Mouse (Mus musculus) CH12.LX (cell line): ENCODE results near the gene Prrg2. TPM values are rescaled to one million over a fixed set of nuclear protein-coding genes. Genes with fewer than 3 reads are reported as not detected.
A peak's percentile ranks its signal among the peaks of the same experiment; 100 is the strongest.
"Not testable (repeated sequence)": the region's sequence is repeated elsewhere in the genome, so short reads cannot be mapped to it uniquely, and the experiment has no call there.

Experiments used
- DNase-seq: peaks from one replicate; pipeline ENCODE4 v3.0.0-alpha.2; 2013; ENCODE audit errors: extremely low read depth
- H3K27ac ChIP-seq: 2 replicates; pipeline ENCODE4 v1.5.1; 2012; ENCODE audit warnings: low read depth, mild to moderate bottlenecking, control low read depth, moderate library complexity; ENCODE audit not compliant: insufficient read depth
- H3K27me3 ChIP-seq: replicated peaks from 2 replicates; pipeline ENCODE3; 2012; ENCODE audit warnings: inconsistent platforms
- H3K36me3 ChIP-seq, 2 experiments: replicated peaks in 1 of 2; 2 replicates each; pipeline versions ENCODE3 to v1.6.1; 2012; ENCODE audit warnings: inconsistent platforms in 1 of 2, low read length in 1 of 2, mild to moderate bottlenecking in 1 of 2, mixed read lengths in 1 of 2, moderate library complexity in 1 of 2; ENCODE audit not compliant: control insufficient read depth in 1 of 2, insufficient read depth in 1 of 2
- H3K4me1 ChIP-seq, 2 experiments: 2 replicates each; pipeline ENCODE4 v1.6.1; 2012; ENCODE audit warnings: inconsistent platforms in 1 of 2, moderate library complexity in 1 of 2; ENCODE audit not compliant: insufficient read depth in 2 of 2, control insufficient read depth in 1 of 2
- H3K4me2 ChIP-seq: 2 replicates; pipeline ENCODE4 v1.6.1; 2012; ENCODE audit warnings: low read depth, mild to moderate bottlenecking, control low read depth; ENCODE audit not compliant: poor library complexity, insufficient read depth, severe bottlenecking
- H3K4me3 ChIP-seq, 3 experiments: fragments of 150-350 bp in 1 of 3; sonication (generic) in 1 of 3; replicated peaks in 1 of 3; 2 replicates each; pipeline versions ENCODE3 to v1.5.1; 2011 to 2012; ENCODE audit warnings: low read depth in 2 of 3, low read length in 2 of 3, mild to moderate bottlenecking in 2 of 3, moderate library complexity in 2 of 3, control low read depth in 1 of 3, improper control_type of control experiment in 1 of 3, inconsistent platforms in 1 of 3, mixed read lengths in 1 of 3; ENCODE audit not compliant: poor library complexity in 1 of 3
- H3K79me2 ChIP-seq: replicated peaks from 2 replicates; pipeline ENCODE4 v1.6.1; 2012; ENCODE audit warnings: mild to moderate bottlenecking, moderate library complexity; ENCODE audit not compliant: control insufficient read depth, poor library complexity, insufficient read depth, severe bottlenecking; ENCODE audit errors: extremely low read depth
- H3K9ac ChIP-seq: 2 replicates; pipeline ENCODE4 v1.6.1; 2012; ENCODE audit warnings: low read depth, mild to moderate bottlenecking, control low read depth, moderate library complexity; ENCODE audit not compliant: insufficient read depth
- H3K9me3 ChIP-seq: replicated peaks from 2 replicates; pipeline ENCODE3; 2012; ENCODE audit warnings: low read length, inconsistent platforms, mixed read lengths
- BHLHE40 ChIP-seq: IDR thresholded peaks from 2 replicates; pipeline ENCODE4 v1.6.1; 2011; ENCODE audit warnings: mild to moderate bottlenecking, low read depth, low read length, improper control_type of control experiment
- CHD1 ChIP-seq: IDR thresholded peaks from 2 replicates; pipeline ENCODE4 v1.6.1; 2012; ENCODE audit warnings: low read depth, low read length, improper control_type of control experiment, inconsistent platforms
- CHD2 ChIP-seq: IDR thresholded peaks from 2 replicates; pipeline ENCODE4 v1.6.1; 2011; ENCODE audit warnings: low read length, improper control_type of control experiment
- CTCF ChIP-seq, 2 experiments: IDR thresholded peaks in 1 of 2; conservative IDR thresholded peaks in 1 of 2; 2 replicates each; pipeline ENCODE4 v1.5.1; 2011 to 2012; ENCODE audit warnings: low read depth in 2 of 2, low read length in 2 of 2, improper control_type of control experiment in 1 of 2, inconsistent platforms in 1 of 2, mild to moderate bottlenecking in 1 of 2, moderate library complexity in 1 of 2
- ELF1 ChIP-seq: IDR thresholded peaks from 2 replicates; pipeline ENCODE4 v1.6.1; 2014; ENCODE audit warnings: low read depth, mild to moderate bottlenecking, inconsistent platforms, low read length, improper control_type of control experiment
- EP300 ChIP-seq: IDR thresholded peaks from 2 replicates; pipeline ENCODE4 v1.6.1; 2011; ENCODE audit warnings: low read length, improper control_type of control experiment
- GABPA ChIP-seq: IDR thresholded peaks from 2 replicates; pipeline ENCODE4 v1.6.1; 2012; ENCODE audit warnings: low read depth, low read length, improper control_type of control experiment, inconsistent platforms; ENCODE audit not compliant: insufficient replicate concordance
- JUND ChIP-seq: conservative IDR thresholded peaks from 2 replicates; pipeline ENCODE4 v1.6.1; 2011; ENCODE audit warnings: low read depth, low read length, improper control_type of control experiment
- MAFK ChIP-seq: IDR thresholded peaks from 2 replicates; pipeline ENCODE4 v1.6.1; 2011; ENCODE audit warnings: low read length, improper control_type of control experiment; ENCODE audit not compliant: insufficient replicate concordance
- MEF2A ChIP-seq: IDR thresholded peaks from 2 replicates; pipeline ENCODE4 v1.6.1; 2014; ENCODE audit warnings: low read depth, mild to moderate bottlenecking, inconsistent platforms, low read length, improper control_type of control experiment, borderline replicate concordance
- MYC ChIP-seq: IDR thresholded peaks from 2 replicates; pipeline ENCODE4 v1.6.1; 2011; ENCODE audit warnings: low read depth, mild to moderate bottlenecking, improper control_type of control experiment, low read length
- NRF1 ChIP-seq: IDR thresholded peaks from 2 replicates; pipeline ENCODE4 v1.6.1; 2014; ENCODE audit warnings: low read depth, mild to moderate bottlenecking, inconsistent platforms, low read length, improper control_type of control experiment, moderate library complexity
- PAX5 ChIP-seq: IDR thresholded peaks from 2 replicates; pipeline ENCODE4 v1.6.1; 2012; ENCODE audit warnings: low read length, inconsistent platforms, mixed read lengths
- SIN3A ChIP-seq: IDR thresholded peaks from 2 replicates; pipeline ENCODE4 v1.6.1; 2012; ENCODE audit warnings: low read length, improper control_type of control experiment, inconsistent platforms
- TCF12 ChIP-seq: IDR thresholded peaks from 2 replicates; pipeline ENCODE4 v1.6.1; 2014; ENCODE audit warnings: low read depth, mild to moderate bottlenecking, inconsistent platforms, low read length, improper control_type of control experiment
- ZKSCAN1 ChIP-seq: IDR thresholded peaks from 2 replicates; pipeline ENCODE4 v1.6.1; 2012; ENCODE audit warnings: low read depth, inconsistent platforms, low read length, improper control_type of control experiment, borderline replicate concordance
- ZNF384 ChIP-seq: IDR thresholded peaks from 2 replicates; pipeline ENCODE4 v1.6.1; 2012; ENCODE audit warnings: low read depth, low read length, improper control_type of control experiment, inconsistent platforms
- dilution Hi-C: fragments of 300-500 bp; cut with MboI; formaldehyde crosslinking; loops from 2 replicates; pipeline ENCODE4 v1.14.3; 2020; ENCODE audit warnings: low sequenced_read_pairs; ENCODE audit not compliant: extremely low pct_unique_long_range_greater_than_20kb, extremely low pct_ligation_motif_present
- in situ Hi-C: fragments of 300-500 bp; cut with MboI; formaldehyde crosslinking; loops from 3 replicates; pipeline ENCODE4 v1.14.3; 2019; ENCODE audit warnings: low sequenced_read_pairs, low pct_ligation_motif_present, low pct_unique_long_range_greater_than_20kb, mixed read lengths
- polyA plus RNA-seq: library from polyadenylated mRNA; unstranded; fragments of >175 nt; gene quantifications from 2 replicates; pipeline ENCODE4 v1.2.1, GENCODE M21; 2012; ENCODE audit warnings: low read depth; ENCODE audit not compliant: insufficient read length
- total RNA-seq, 2 experiments: library from RNA; depleted of rRNA; stranded (reverse); fragments of 300-350 nt in 1 of 2; fragments of >200 nt in 1 of 2; gene quantifications; 2 replicates each; pipeline ENCODE4 v1.2.3; 2012 to 2014

Gene Prrg2
- total and polyA plus RNA-seq, 3 experiments = 6.7 to 7.2 (median 7.1) TPM

DNA sequence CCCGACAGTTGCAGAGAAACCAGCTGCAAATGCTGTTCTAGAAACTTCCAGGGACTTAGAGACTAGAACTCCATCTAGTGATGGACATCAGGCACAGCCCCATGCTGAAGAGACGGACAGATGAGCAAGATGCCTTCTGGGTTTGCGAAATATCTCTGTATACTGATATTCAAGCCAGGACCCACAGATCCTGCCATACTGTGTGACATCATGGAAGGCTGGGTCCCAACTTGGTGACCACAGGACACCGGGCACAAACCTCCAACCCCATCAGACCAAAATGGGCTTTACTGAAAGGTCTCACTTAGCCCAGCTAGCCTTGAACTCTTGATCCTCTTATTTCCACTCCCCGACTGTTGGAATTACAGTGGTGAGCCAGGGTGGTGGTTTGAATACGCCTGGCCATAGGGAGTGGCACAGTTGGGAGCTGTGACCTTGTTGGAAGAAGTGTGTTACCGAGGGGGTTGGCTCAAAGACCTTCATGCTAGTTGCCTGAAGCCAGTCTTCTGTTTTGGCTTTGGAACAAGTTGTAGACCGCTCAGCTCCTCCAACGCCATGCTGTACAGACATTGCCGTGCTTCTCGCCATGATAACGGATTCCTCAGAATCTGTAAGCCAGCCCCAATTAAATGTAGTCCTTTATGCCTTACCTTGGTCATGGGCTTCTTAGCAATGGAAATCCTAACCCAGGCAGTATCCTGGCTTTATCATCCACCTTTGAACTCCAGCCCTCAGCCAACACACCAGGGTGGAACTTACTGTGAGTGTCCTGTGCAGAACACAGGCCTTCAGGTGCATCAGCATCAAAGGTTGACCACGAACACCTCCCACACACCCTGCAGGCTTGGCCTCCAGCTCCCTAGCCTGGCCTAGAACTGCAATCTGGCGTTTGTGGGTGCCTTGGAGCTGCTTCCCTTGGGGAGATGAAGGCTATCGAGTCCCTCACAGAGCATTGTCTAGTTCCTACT, 37.9 kb downstream of the Prrg2 start:
- Histone ChIP-seq H3K79me2 (no peaks in the 10 kb centered on the region), H3K9me3 (no peaks in the 10 kb centered on the region), H3K9ac (no peak overlapping the region), H3K4me1 (no peaks in the 10 kb centered on the region; a peak in 1 of 4 replicates), H3K36me3 (peaks cover 17 to 61% of the 10 kb centered on the region in 2 experiments), H3K27me3 (no peaks in the 10 kb centered on the region), H3K27ac (no peak overlapping the region), H3K4me2 (no peak overlapping the region), H3K4me3 (no peak overlapping the region)
- in situ Hi-C loops = no loop called here
- dilution Hi-C loops = no loop called here
- DNase-seq = no peak
- peak in 1 of 2 experiments; percentile 25; a peak in 1 of 4 replicates for TF ChIP-seq CTCF (conservative IDR thresholded peaks at IDR 0.05 in 1 of 2, IDR thresholded peaks at IDR 0.05 in 1 of 2; ENCODE audit: low read depth in 2 of 2, low read length in 2 of 2)
- no peak for TF ChIP-seq BHLHE40
- TF ChIP-seq CHD2 = no peak

DNA sequence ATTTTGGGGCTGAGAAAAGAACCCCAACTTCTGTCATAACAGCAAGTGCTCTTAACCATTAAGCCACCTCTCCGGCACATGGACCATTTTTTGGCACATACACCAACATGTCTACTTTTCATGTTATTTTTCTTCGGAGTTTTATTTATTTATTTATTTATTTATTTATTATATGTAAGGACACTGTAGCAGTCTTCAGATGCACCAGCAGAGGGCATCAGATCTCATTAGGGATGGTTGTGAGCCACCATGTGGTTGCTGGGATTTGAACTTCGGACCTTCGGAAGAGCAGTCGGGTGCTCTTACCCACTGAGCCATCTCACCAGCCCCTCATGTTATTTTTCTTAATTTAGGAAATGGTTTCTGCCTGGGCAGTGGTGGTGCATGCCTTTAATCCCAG, 38.8 kb downstream of the Prrg2 start:
- in situ Hi-C loops = not testable (repeated sequence)

DNA sequence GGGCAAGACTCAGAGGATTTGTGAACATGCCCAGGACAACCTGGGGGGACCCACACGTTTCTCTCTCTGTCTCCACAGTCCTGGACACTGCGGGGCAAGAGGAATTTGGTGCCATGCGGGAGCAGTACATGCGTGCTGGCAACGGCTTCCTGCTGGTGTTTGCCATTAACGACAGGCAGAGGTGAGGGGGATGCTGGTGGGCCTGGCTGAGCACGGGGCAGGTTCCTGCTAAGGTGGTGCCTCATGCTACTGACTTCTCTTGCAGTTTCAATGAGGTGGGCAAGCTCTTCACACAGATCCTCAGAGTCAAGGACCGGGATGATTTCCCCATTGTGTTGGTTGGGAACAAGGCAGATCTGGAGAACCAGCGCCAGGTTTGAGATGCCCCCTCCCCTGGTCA, 42.3 kb downstream of the Prrg2 start:
- Histone ChIP-seq H3K9me3 (no peaks in the 10 kb centered on the region), H3K27me3 (no peaks in the 10 kb centered on the region), H3K36me3 (peaks cover 0 to 22% of the 10 kb centered on the region in 2 experiments), H3K4me2 (no peak overlapping the region), H3K27ac (no peak overlapping the region), H3K9ac (no peak overlapping the region), H3K4me1 (peaks cover 0 to 13% of the 10 kb centered on the region in 2 experiments; a peak in 2 of 4 replicates), H3K4me3 (no peak overlapping the region), H3K79me2 (peaks cover 6% of the 10 kb centered on the region)
- dilution Hi-C loops = no loop called here
- no peak for DNase-seq
- TF ChIP-seq ZNF384 (no peak), PAX5 (no peak), EP300 (no peak), MEF2A (no peak), MAFK (no peak), GABPA (no peak), NRF1 (no peak), TCF12 (no peak), ELF1 (no peak), ZKSCAN1 (no peak), CHD1 (no peak), JUND (no peak), BHLHE40 (no peak), MYC (no peak), SIN3A (no peak)
- in situ Hi-C loops = no loop called here

More for the DNA sequence above, 38.8 kb downstream of the Prrg2 start:
- H3K27me3 ChIP-seq, H3K27ac ChIP-seq, H3K9me3 ChIP-seq, H3K9ac ChIP-seq, H3K79me2 ChIP-seq, dilution Hi-C loops, H3K4me2 ChIP-seq, H3K4me1 ChIP-seq, H3K4me3 ChIP-seq, DNase-seq: not testable (repeated sequence)
- peaks cover 10 to 52% of the 10 kb centered on the region in 2 experiments for H3K36me3 ChIP-seq
